Mouse (Mus musculus): ENCODE measurements around the gene Map3k12. TPM values are rescaled to one million over a fixed set of nuclear protein-coding genes. Genes with fewer than 3 reads are reported as not detected.
A peak's percentile ranks its signal among the peaks of the same experiment; 100 is the strongest.

The Map3k12 gene
- polyA plus RNA-seq, 1 experiment from 2014 or later: 27.9 TPM

- Histone ChIP-seq H3K27ac (peak within 1 kb of the TSS; percentile 99), H3K4me2 (replicated peaks) (peak within 1 kb of the TSS; percentile 86), H3K4me1 (peaks cover 26% of the 10 kb centered on the region), H3K9ac (peak within 1 kb of the TSS; percentile 81), H3K4me3 (peak within 1 kb of the TSS; percentile 53), H3K9me3 (no peaks in the 10 kb centered on the region), H3K27me3 (no peaks in the 10 kb centered on the region), H3K36me3 (peaks cover 25% of the 10 kb centered on the region)
- ATAC-seq (ENCODE audit: insufficient number of reproducible peaks, insufficient read depth, low FRiP score, low TSS enrichment): peak; percentile 93
- WGBS: under 1% methylated on average over 60 of the region's 60 CpGs
Measured at GRCm38 (mm10) chr15:102517976-102518858, 1.4 kb upstream of the Map3k12 start, which contains the start of gene Tarbp2. Gene Tarbp2 (plus strand): TSS chr15:102518192.

- no peak for ATAC-seq (ENCODE audit: insufficient number of reproducible peaks, insufficient read depth, low FRiP score, low TSS enrichment)
- Histone ChIP-seq H3K4me3 (peak overlapping the region; percentile 53), H3K4me2 (replicated peaks) (peak overlapping the region; percentile 86), H3K27me3 (no peaks in the 10 kb centered on the region), H3K36me3 (peaks cover 20% of the 10 kb centered on the region), H3K4me1 (peaks cover 28% of the 10 kb centered on the region), H3K27ac (peak overlapping the region; percentile 78), H3K9me3 (no peaks in the 10 kb centered on the region), H3K9ac (peak overlapping the region; percentile 72)
- WGBS: under 1% methylated on average over 10 of the region's 10 CpGs
Measured at GRCm38 (mm10) chr15:102517631-102517975, 739 bp upstream of the Map3k12 start.

- peak overlapping the region; percentile 78 for H3K27ac ChIP-seq
Measured at GRCm38 (mm10) chr15:102516293-102516692, 571 bp downstream of the Map3k12 start.

DNA sequence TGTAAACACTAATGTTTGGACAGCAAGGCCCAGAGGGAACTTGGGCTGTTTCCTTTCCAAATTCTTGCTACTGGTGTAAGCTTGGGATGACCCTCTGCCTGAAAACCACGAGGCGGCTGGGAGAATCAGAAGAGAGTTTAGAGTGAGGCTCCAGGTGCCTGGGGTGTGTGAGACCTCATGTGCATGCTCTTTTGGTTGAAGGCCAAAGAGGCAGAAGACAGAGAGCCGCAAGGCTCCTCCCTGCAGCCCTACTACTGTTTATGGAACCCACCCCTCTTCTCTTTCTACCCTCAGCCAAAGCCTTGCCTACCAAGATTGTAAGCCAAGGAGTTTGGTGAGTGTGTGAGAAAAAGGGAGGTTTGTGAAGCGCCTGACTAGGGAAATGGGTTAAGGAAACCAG lies 1.1 kb downstream of the Map3k12 start:
- H3K4me1 ChIP-seq: peaks cover 46% of the 10 kb centered on the region
- peak overlapping the region; percentile 53 for H3K4me3 ChIP-seq
- peak overlapping the region; percentile 72 for H3K9ac ChIP-seq
- no peaks in the 10 kb centered on the region for H3K27me3 ChIP-seq
- ATAC-seq (ENCODE audit: insufficient number of reproducible peaks, insufficient read depth, low FRiP score, low TSS enrichment): no peak
- peak overlapping the region; percentile 86 for H3K4me2 ChIP-seq (replicated peaks)
- 43% methylated on average over 4 of the region's 4 CpGs for WGBS
- peaks cover 7% of the 10 kb centered on the region; the same call in 1 of the 2 replicates for H3K36me3 ChIP-seq
- H3K27ac ChIP-seq: peak overlapping the region; percentile 78
- H3K9me3 ChIP-seq: no peaks in the 10 kb centered on the region

More at GRCm38 (mm10) chr15:102516293-102516692, 571 bp downstream of the Map3k12 start:
- no peaks in the 10 kb centered on the region for H3K27me3 ChIP-seq
- peak overlapping the region; percentile 53 for H3K4me3 ChIP-seq
- H3K9me3 ChIP-seq: no peaks in the 10 kb centered on the region
- peaks cover 41% of the 10 kb centered on the region for H3K4me1 ChIP-seq
- peak overlapping the region; percentile 86 for H3K4me2 ChIP-seq (replicated peaks)
- peaks cover 10% of the 10 kb centered on the region; the same call in 1 of the 2 replicates for H3K36me3 ChIP-seq
- peak overlapping the region; percentile 72 for H3K9ac ChIP-seq
- no peak; the same call in 1 of the 2 replicates for ATAC-seq (ENCODE audit: insufficient number of reproducible peaks, insufficient read depth, low FRiP score, low TSS enrichment)
- under 1% methylated on average over 12 of the region's 12 CpGs for WGBS

DNA sequence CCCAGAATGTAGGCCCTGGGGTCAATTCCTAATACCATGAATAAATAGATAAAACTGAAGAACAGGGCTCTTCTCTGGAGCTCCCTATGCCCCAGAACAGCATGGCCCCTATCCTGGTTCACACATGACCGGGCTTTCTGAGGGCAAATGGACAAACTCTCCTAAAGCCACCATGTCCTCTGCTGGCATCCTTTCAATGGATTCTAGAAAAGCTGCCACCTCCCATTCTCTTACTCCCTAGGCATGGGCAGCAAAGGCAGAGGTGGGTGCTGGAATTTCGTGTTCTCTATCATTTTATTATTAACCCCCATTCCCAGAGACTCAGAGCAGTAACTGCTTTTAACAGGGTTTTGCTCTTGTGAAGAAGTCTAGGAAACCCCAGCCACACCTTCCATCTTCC lies 1.6 kb downstream of the Map3k12 start:
- WGBS: 90% methylated on average over 2 of the region's 2 CpGs

DNA sequence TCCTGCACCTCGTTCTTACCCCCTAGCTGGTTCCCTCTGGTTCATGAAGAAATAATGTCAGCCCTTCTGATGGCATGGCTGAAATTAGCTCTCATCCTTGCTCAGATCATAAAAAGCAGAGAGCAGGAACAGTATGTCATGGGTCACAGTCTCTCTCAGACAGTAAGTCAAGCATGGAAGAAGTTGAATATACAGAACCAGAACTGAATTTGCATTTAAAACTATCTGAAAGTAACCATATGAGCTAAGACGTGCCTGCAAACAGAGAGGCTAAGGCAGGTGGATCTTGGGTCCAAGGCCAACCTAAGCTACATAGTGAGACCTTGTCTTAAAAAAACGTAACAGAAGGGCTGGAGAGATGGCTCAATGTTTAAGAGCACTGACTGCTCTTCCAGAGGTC lies 3.9 kb downstream of the Map3k12 start:
- Histone ChIP-seq H3K9ac (no peak overlapping the region), H3K4me1 (peaks cover 44% of the 10 kb centered on the region), H3K36me3 (no peaks in the 10 kb centered on the region), H3K4me2 (replicated peaks) (no peak overlapping the region), H3K9me3 (no peaks in the 10 kb centered on the region), H3K27me3 (no peaks in the 10 kb centered on the region), H3K4me3 (no peak overlapping the region), H3K27ac (peak overlapping the region; percentile 89; the same call in 1 of the 2 replicates)
- no peak for ATAC-seq (ENCODE audit: insufficient number of reproducible peaks, insufficient read depth, low FRiP score, low TSS enrichment)
- 81% methylated on average over 3 of the region's 3 CpGs for WGBS

More for the DNA sequence above, 1.6 kb downstream of the Map3k12 start:
- peak overlapping the region; percentile 53; the same call in 1 of the 2 replicates for H3K4me3 ChIP-seq
- peak overlapping the region; percentile 86 for H3K4me2 ChIP-seq (replicated peaks)
- no peak overlapping the region for H3K27ac ChIP-seq
- H3K9me3 ChIP-seq: no peaks in the 10 kb centered on the region
- H3K27me3 ChIP-seq: no peaks in the 10 kb centered on the region
- no peak overlapping the region for H3K9ac ChIP-seq
- H3K4me1 ChIP-seq: peaks cover 47% of the 10 kb centered on the region
- H3K36me3 ChIP-seq: 0 out of 2 replicates have a peak, but pooled peaks cover 2% of the 10 kb centered on the region
- no peak for ATAC-seq (ENCODE audit: insufficient number of reproducible peaks, insufficient read depth, low FRiP score, low TSS enrichment)

DNA sequence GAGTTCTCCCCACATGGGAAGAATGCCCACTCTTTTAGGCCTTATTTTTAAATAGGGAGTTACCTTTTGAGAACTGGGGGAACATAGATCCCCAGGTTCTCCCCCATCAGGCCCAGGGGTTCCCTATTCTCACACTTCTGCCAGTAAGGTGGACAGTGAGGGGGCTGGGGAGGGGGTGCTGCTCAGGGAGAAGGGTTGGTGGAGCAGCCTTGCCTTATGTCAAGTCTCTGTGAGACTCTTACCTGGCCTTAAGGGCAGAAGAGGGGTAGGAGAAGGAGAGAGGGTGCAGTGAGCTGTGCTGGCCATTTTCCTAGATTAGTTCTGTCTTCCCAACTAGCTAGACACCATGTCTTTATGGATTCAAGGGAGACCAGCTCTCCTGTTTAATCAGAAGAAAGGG lies 4.4 kb downstream of the Map3k12 start:
- H3K27ac ChIP-seq: peak overlapping the region; percentile 89; the same call in 1 of the 2 replicates
- no peak overlapping the region for H3K4me2 ChIP-seq (replicated peaks)
- H3K9ac ChIP-seq: no peak overlapping the region
- peaks cover 44% of the 10 kb centered on the region for H3K4me1 ChIP-seq
- no peak for ATAC-seq (ENCODE audit: insufficient number of reproducible peaks, insufficient read depth, low FRiP score, low TSS enrichment)
- H3K4me3 ChIP-seq: no peak overlapping the region
- H3K9me3 ChIP-seq: no peaks in the 10 kb centered on the region
- H3K27me3 ChIP-seq: no peaks in the 10 kb centered on the region
- H3K36me3 ChIP-seq: no peaks in the 10 kb centered on the region

DNA sequence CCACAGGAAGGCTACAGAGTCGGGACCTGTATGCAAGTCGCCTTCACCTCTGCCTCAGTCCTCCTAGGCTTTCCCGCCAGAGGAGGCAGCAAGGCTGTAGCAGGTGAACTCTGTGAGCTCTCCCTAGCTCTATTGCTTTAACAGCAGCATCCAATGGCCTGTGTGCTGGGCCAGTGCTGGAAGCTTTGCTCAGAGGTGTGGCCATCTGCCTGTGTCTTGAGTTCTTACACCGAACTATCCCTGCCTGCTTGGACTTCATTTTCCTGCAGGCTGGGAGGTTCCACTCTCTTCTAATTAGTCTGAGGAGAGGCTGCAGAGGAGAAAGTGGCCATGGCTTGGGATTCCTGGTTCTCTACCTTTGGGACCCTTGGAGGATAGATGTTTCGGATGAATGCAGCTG lies 4.9 kb downstream of the Map3k12 start:
- Histone ChIP-seq H3K4me3 (no peak overlapping the region), H3K9ac (peak overlapping the region; percentile 33), H3K9me3 (no peaks in the 10 kb centered on the region), H3K36me3 (no peaks in the 10 kb centered on the region), H3K27me3 (no peaks in the 10 kb centered on the region), H3K4me2 (replicated peaks) (peak overlapping the region; percentile 76), H3K27ac (peak overlapping the region; percentile 89), H3K4me1 (peaks cover 44% of the 10 kb centered on the region)
- WGBS: 22% methylated on average over 5 of the region's 5 CpGs
- no peak for ATAC-seq (ENCODE audit: insufficient number of reproducible peaks, insufficient read depth, low FRiP score, low TSS enrichment)

GRCm38 (mm10) chr15:102511285-102511833 lies 5.5 kb downstream of the Map3k12 start:
- peaks cover 44% of the 10 kb centered on the region for H3K4me1 ChIP-seq
- peak overlapping the region; percentile 33 for H3K9ac ChIP-seq
- H3K27me3 ChIP-seq: no peaks in the 10 kb centered on the region
- no peaks in the 10 kb centered on the region for H3K9me3 ChIP-seq
- 10% methylated on average over 6 of the region's 6 CpGs for WGBS
- H3K4me2 ChIP-seq (replicated peaks): peak overlapping the region; percentile 76
- ATAC-seq (ENCODE audit: insufficient number of reproducible peaks, insufficient read depth, low FRiP score, low TSS enrichment): no peak
- H3K27ac ChIP-seq: peak overlapping the region; percentile 89
- no peak overlapping the region for H3K4me3 ChIP-seq
- H3K36me3 ChIP-seq: no peaks in the 10 kb centered on the region

DNA sequence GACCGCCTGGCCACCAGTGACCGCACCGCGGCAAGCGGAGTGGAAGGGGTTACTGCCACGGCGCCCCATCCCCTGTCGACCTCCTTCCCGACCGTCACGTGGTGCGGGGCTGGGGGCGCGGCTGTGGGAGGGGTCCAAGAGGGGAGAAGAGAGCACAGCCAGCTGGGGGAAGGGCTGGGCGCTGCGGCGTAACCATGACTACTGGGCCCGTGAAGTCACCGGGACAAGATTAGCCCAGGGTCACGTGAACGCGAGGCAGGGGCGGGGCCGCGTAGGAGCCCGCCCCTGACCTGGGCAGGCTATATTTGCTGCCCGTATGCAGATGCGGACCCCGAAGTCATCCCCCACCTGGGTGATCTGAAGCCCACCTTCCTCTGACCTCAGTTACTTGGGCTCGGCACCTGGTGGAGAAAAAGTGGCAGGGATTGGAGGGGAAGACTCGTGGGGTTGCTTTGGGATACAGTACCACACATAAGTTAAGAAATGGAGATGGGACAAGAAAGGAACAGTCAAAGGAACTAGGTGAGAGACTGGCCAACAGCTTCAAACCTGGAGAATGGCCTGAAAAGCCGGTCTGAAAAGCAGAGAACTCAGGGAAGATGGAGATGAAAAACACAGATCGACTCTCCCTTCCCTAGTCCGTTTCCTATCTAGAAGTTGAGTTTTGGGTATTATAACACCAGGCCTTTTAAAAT lies 6.1 kb downstream of the Map3k12 start:
- H3K9ac ChIP-seq: peak overlapping the region; percentile 64
- H3K27ac ChIP-seq: peak overlapping the region; percentile 89
- H3K9me3 ChIP-seq: no peaks in the 10 kb centered on the region
- H3K4me1 ChIP-seq: peaks cover 38% of the 10 kb centered on the region
- 2% methylated on average over 34 of the region's 34 CpGs for WGBS
- peak; percentile 89 for ATAC-seq (ENCODE audit: insufficient number of reproducible peaks, insufficient read depth, low FRiP score, low TSS enrichment)
- H3K27me3 ChIP-seq: no peaks in the 10 kb centered on the region
- peak overlapping the region; percentile 64 for H3K4me3 ChIP-seq
- peak overlapping the region; percentile 76 for H3K4me2 ChIP-seq (replicated peaks)
- no peaks in the 10 kb centered on the region for H3K36me3 ChIP-seq

GRCm38 (mm10) chr15:102510110-102510509 lies 6.8 kb downstream of the Map3k12 start:
- Histone ChIP-seq H3K9me3 (no peaks in the 10 kb centered on the region), H3K9ac (peak overlapping the region; percentile 64), H3K27me3 (no peaks in the 10 kb centered on the region), H3K36me3 (peaks cover under 1% of the 10 kb centered on the region; the same call in 1 of the 2 replicates), H3K4me3 (peak overlapping the region; percentile 64), H3K27ac (peak overlapping the region; percentile 89), H3K4me2 (replicated peaks) (peak overlapping the region; percentile 76), H3K4me1 (peaks cover 32% of the 10 kb centered on the region)
- peak; percentile 53 for ATAC-seq (ENCODE audit: insufficient number of reproducible peaks, insufficient read depth, low FRiP score, low TSS enrichment)
- 4% methylated on average over 9 of the region's 9 CpGs for WGBS
